Mouse (Mus musculus) hindbrain, embryonic 15.5 days (tissue): ENCODE data around the gene Amd1. TPM values are rescaled to one million over a fixed set of nuclear protein-coding genes. Genes with fewer than 3 reads are reported as not detected.

Experiments used
- polyA plus RNA-seq: library from polyadenylated mRNA; unstranded; fragments of >200 nt; fragmentation: Nextera tagmentation; extraction: Ambion mirVana; gene quantifications from 2 replicates; pipeline ENCODE4 v1.2.1, GENCODE M21; 2015

Gene Amd1
- polyA plus RNA-seq, 1 experiment from 2014 or later: 41.8 TPM

Other genes with a start within 250 kb of the Amd1 start
- gene Slc16a10, start 159.9 kb downstream of the Amd1 start, polyA plus RNA-seq: 6.7 and 7.3 TPM in 2 replicates
- 63.7 and 66.1 TPM in 2 replicates for gene Rpf2, start 55.1 kb downstream of the Amd1 start, polyA plus RNA-seq
- 77.2 and 79.3 TPM in 2 replicates for gene Gtf3c6, start 44.1 kb downstream of the Amd1 start, polyA plus RNA-seq
- 10.4 and 11.7 TPM in 2 replicates for gene Cdk19, start 37.4 kb upstream of the Amd1 start, polyA plus RNA-seq